Mouse (Mus musculus) liver, embryonic 13.5 days (tissue): ENCODE data around the gene Rsph3a. TPM values are rescaled to one million over a fixed set of nuclear protein-coding genes. Genes with fewer than 3 reads are reported as not detected.
"Not testable (repeated sequence)": the region's sequence is repeated elsewhere in the genome, so short reads cannot be mapped to it uniquely, and the experiment has no call there.

Source experiments
- ATAC-seq: fragments of 200-750 bp; cut with Nextera tagmentation; 2 replicates; pipeline ENCODE4 v1.8.0; 2017; ENCODE audit warnings: low read depth, mild to moderate bottlenecking, moderate number of reproducible peaks, moderate library complexity
- DNase-seq: peaks from one replicate; pipeline ENCODE4 v3.0.0; 2022
- H3K27ac ChIP-seq: fragments of 300-500 bp; sonication (generic); 2 replicates; pipeline ENCODE4 v1.5.1; 2015; ENCODE audit warnings: moderate library complexity, mild to moderate bottlenecking, inconsistent platforms
- H3K27me3 ChIP-seq: fragments of 300-500 bp; sonication (generic); 2 replicates; pipeline ENCODE4 v1.6.1; 2015; ENCODE audit warnings: mild to moderate bottlenecking, inconsistent platforms
- H3K36me3 ChIP-seq: fragments of 300-500 bp; sonication (generic); 2 replicates; pipeline ENCODE4 v1.6.1; 2015; ENCODE audit warnings: mild to moderate bottlenecking, inconsistent platforms
- H3K4me1 ChIP-seq: fragments of 300-500 bp; sonication (generic); replicated peaks from 2 replicates; pipeline ENCODE4 v1.6.1; 2015; ENCODE audit warnings: inconsistent platforms
- H3K4me2 ChIP-seq: fragments of 300-500 bp; sonication (generic); 2 replicates; pipeline ENCODE4 v1.6.1; 2015; ENCODE audit warnings: inconsistent platforms, mild to moderate bottlenecking, moderate library complexity
- H3K4me3 ChIP-seq: fragments of 300-500 bp; sonication (generic); replicated peaks from 2 replicates; pipeline ENCODE4 v1.5.1; 2015; ENCODE audit warnings: mild to moderate bottlenecking, inconsistent platforms
- H3K9ac ChIP-seq: fragments of 300-500 bp; sonication (generic); 2 replicates; pipeline ENCODE4 v1.6.1; 2015; ENCODE audit warnings: mild to moderate bottlenecking, inconsistent platforms
- H3K9me3 ChIP-seq: fragments of 300-500 bp; sonication (generic); replicated peaks from 2 replicates; pipeline ENCODE4 v1.6.1; 2016; ENCODE audit warnings: inconsistent platforms
- WGBS: fragments of 180-500 bp; shearing (Covaris S2); methylation state at CpG from one replicate; pipeline ENCODE4 v1.1.7; 2015; ENCODE audit not compliant: insufficient replicate concordance; 5-methylcytosine and 5-hydroxymethylcytosine counted together
- polyA plus RNA-seq: library from polyadenylated mRNA; unstranded; fragments of >200 nt; fragmentation: Nextera tagmentation; extraction: Ambion mirVana; gene quantifications from 2 replicates; pipeline ENCODE4 v1.2.1, GENCODE M21; 2015

Rsph3a gene
- polyA plus RNA-seq, result 20.6 and 22.5 TPM in 2 replicates

DNA sequence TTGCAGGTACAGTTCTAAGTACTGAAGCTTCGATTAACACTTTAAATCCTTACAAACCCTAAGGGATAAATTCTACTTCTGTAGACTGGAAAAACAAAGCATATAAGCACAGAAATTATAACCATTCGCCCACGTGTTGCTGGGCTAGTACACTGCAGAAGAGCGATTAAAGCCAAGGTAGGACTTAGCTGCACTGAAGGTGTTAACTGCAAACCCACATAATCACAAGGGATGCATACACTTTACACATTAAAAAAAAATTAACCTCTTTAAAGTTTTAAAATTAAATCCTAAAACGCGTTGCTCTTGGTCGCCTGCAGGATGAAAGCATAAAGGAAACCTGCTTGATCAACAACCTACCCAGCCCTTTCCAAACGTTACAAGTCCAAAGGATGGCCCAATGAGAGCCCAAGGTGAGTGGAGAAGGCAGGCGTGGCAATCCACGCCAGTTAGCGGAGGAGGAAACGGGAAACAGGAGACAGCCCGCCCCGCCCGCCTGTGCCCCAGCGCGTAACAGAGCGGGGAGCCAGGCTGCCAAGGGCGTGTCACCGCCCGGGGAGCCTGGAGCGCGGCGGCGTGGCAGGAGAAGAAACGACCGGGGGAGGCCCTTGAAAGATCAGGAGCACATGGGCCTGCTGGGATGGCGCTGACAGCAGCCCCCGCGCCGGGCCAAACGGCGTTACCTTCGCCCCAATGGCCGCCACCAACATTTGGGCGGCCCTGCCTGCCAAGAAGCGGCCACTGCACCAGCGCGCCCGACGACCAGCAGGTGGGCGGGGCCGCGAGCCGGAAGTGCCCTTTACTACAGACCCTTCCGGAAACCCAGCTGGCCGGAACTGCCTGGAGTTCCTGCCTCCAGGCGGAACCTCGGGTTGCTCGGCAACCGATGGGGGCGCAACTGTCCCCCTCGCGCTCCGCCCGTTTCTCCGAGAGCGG lies at the start of gene Rsph3a:
TSS of gene Rsph3a (plus strand) at position 498 of the 936 bp plus-strand sequence.
- DNase-seq (peak; percentile 78), ATAC-seq (peak; percentile 96)
- 3% methylated on average over 58 of the region's 58 CpGs for WGBS
- not testable (repeated sequence) for H3K4me1 ChIP-seq, H3K36me3 ChIP-seq, H3K27me3 ChIP-seq, H3K9me3 ChIP-seq
- Histone ChIP-seq H3K27ac (peak within 1 kb of the TSS; percentile 83), H3K4me3 (peak within 1 kb of the TSS; percentile 68), H3K4me2 (peak within 1 kb of the TSS; percentile 71), H3K9ac (peak within 1 kb of the TSS; percentile 74)

- no peak for DNase-seq
- H3K9me3 ChIP-seq, result no peaks in the 10 kb centered on the region
- H3K27me3 ChIP-seq, result no peaks in the 10 kb centered on the region
- no peak for ATAC-seq
- 48% methylated on average over 10 of the region's 10 CpGs for WGBS
- no peak overlapping the region for H3K4me2 ChIP-seq
- no peak overlapping the region for H3K4me3 ChIP-seq
- H3K36me3 ChIP-seq, result no peaks in the 10 kb centered on the region
- H3K27ac ChIP-seq, result no peak overlapping the region
- H3K4me1 ChIP-seq, result peaks cover 3% of the 10 kb centered on the region; the same call in 1 of the 2 replicates
- H3K9ac ChIP-seq, result no peak overlapping the region
These were observed 49.3 kb upstream of the Rsph3a start for GRCm38 (mm10) chr17:7896047-7896635.

DNA sequence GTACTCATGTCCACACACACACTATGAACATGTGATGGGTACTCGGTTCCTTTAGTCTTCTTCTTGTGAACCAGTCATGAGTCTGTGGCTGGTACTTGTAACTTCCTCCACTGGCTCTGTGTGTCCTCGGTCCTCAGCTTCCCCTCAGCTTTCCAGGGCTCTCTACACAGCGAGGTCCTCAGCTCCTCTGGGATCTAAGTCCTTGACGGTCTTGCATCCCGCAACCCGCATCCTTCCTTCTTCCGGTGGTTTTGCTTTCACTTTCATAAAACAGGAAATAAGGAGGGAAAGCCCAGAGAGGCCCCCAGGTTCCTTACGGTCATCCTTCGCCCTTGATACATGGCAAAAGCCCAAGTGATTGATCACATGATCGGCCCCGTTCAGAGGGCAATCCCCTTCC lies 48.3 kb upstream of the Rsph3a start:
- no peaks in the 10 kb centered on the region for H3K36me3 ChIP-seq
- H3K27ac ChIP-seq, result no peak overlapping the region
- DNase-seq, result no peak
- no peaks in the 10 kb centered on the region for H3K9me3 ChIP-seq
- H3K9ac ChIP-seq, result no peak overlapping the region
- no peak overlapping the region for H3K4me2 ChIP-seq
- no peak overlapping the region for H3K4me3 ChIP-seq
- H3K27me3 ChIP-seq, result no peaks in the 10 kb centered on the region
- WGBS, result 50% methylated on average over 11 of the region's 11 CpGs
- peaks cover 3% of the 10 kb centered on the region; the same call in 1 of the 2 replicates for H3K4me1 ChIP-seq
- no peak for ATAC-seq

DNA sequence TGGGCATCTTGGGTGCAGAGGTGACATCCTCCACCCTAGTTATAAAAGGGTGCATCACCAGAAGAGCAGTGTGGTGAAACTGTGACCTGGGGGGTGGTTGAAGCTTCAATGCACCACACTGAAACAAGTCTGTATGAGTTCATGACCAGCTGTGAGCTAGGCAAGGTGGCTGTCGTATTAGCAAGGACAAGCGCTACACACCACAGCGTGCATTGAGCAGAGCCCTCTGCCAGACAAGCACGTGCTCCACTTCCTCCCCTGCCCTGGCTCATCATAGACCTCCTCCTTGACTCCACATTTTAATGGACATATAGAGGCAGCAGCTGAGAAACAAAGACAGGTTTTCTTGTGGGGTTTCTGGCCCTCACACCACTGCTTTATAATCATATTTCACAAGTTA lies 47.7 kb upstream of the Rsph3a start:
- WGBS, result 61% methylated on average over 4 of the region's 4 CpGs
- H3K36me3 ChIP-seq, result no peaks in the 10 kb centered on the region
- no peak for ATAC-seq
- no peak overlapping the region for H3K9ac ChIP-seq
- H3K9me3 ChIP-seq, result no peaks in the 10 kb centered on the region
- H3K27me3 ChIP-seq, result no peaks in the 10 kb centered on the region
- no peak overlapping the region for H3K4me3 ChIP-seq
- peaks cover 3% of the 10 kb centered on the region; the same call in 1 of the 2 replicates for H3K4me1 ChIP-seq
- DNase-seq, result no peak
- H3K27ac ChIP-seq, result no peak overlapping the region
- no peak overlapping the region for H3K4me2 ChIP-seq

GRCm38 (mm10) chr17:7899233-7899632 lies 46.2 kb upstream of the Rsph3a start:
- H3K27ac ChIP-seq, result no peak overlapping the region
- ATAC-seq (no peak), DNase-seq (no peak)
- no peaks in the 10 kb centered on the region for H3K9me3 ChIP-seq
- WGBS, result 62% methylated on average over 6 of the region's 6 CpGs
- peaks cover 3% of the 10 kb centered on the region; the same call in 1 of the 2 replicates for H3K4me1 ChIP-seq
- no peak overlapping the region for H3K9ac ChIP-seq
- no peaks in the 10 kb centered on the region for H3K27me3 ChIP-seq
- H3K4me3 ChIP-seq, result no peak overlapping the region
- H3K36me3 ChIP-seq, result no peaks in the 10 kb centered on the region
- no peak overlapping the region for H3K4me2 ChIP-seq

GRCm38 (mm10) chr17:7899961-7900360 lies 45.5 kb upstream of the Rsph3a start:
- WGBS, result 61% methylated on average over 4 of the region's 4 CpGs
- ATAC-seq, result no peak
- no peak overlapping the region for H3K27ac ChIP-seq
- no peak overlapping the region for H3K4me3 ChIP-seq
- no peak for DNase-seq
- H3K4me1 ChIP-seq, result peaks cover 3% of the 10 kb centered on the region; the same call in 1 of the 2 replicates
- H3K4me2 ChIP-seq, result no peak overlapping the region
- H3K36me3 ChIP-seq, result no peaks in the 10 kb centered on the region
- H3K9ac ChIP-seq, result no peak overlapping the region
- H3K9me3 ChIP-seq, result no peaks in the 10 kb centered on the region
- no peaks in the 10 kb centered on the region for H3K27me3 ChIP-seq

DNA sequence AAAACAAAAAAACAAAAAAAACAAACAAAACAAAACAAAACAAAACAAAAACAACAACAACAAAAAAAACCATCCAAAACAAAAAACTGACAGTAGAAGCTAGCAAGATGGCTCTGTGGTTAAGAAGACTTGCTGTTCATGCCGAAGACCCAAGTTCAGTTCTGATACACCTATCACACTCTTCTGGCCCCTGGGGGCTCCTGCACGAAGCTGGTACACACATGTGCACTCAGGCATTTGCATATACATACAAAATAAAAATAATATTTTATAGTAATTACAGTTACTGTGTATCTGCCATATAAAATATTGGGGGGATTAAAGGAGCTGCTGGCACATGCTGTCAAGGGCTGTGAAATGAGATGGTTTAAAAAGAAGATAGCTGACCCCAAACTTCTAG lies 43.9 kb upstream of the Rsph3a start:
- Histone ChIP-seq H3K4me1 (no peaks in the 10 kb centered on the region), H3K36me3 (no peaks in the 10 kb centered on the region), H3K4me3 (no peak overlapping the region), H3K9me3 (no peaks in the 10 kb centered on the region), H3K4me2 (no peak overlapping the region), H3K27ac (no peak overlapping the region), H3K27me3 (no peaks in the 10 kb centered on the region), H3K9ac (no peak overlapping the region)
- ATAC-seq (no peak), DNase-seq (no peak)
- WGBS, result 53% methylated on average over 2 of the region's 2 CpGs

DNA sequence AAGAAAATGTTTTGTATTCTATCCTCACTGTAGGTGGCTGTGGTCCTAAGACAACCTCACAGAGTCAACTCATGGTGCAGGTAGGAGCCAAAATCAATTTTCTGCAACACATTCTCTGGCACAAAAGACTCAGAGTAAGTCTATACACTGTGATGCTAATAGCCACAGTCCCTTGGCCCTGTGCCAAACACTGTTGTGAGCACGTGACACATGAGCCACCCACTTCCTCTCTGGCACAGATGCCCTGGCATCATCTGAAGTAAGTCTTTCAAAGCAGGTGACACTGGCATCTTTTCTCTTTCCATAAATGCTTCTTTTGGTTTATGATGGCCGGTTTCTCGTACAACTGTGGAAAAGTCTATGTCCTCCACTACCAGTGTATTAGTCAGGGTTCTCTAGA lies 43.1 kb upstream of the Rsph3a start:
- Histone ChIP-seq H3K27me3 (no peaks in the 10 kb centered on the region), H3K4me3 (no peak overlapping the region), H3K9ac (no peak overlapping the region), H3K36me3 (no peaks in the 10 kb centered on the region), H3K4me2 (no peak overlapping the region), H3K9me3 (no peaks in the 10 kb centered on the region), H3K4me1 (no peaks in the 10 kb centered on the region), H3K27ac (no peak overlapping the region)
- WGBS, result 63% methylated on average over 3 of the region's 3 CpGs
- DNase-seq (no peak), ATAC-seq (no peak)

DNA sequence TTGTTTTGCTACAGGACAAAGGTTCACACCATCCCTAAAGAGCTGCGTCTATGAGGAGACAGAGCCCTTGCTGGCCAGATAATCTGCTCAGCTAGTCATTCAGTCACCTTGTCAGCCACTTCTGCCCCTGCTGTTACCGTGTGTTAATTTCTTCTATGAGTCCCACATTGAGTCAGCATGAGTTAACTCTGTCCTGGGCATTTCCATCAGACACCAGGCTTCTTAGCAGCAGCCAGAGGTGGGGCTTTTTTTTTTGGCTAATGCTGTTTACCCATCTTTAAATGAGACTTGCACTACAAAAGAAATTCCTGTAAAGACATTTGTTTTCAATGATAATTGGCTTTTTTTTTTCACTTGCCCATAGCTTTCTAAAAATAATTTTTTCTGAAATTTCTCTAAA lies 40.4 kb upstream of the Rsph3a start:
- WGBS, result 37% methylated on average over 2 of the region's 2 CpGs
- ATAC-seq (no peak), DNase-seq (no peak)

GRCm38 (mm10) chr17:7905936-7906685 lies 39.3 kb upstream of the Rsph3a start:
- ATAC-seq, result no peak
- Histone ChIP-seq H3K4me3 (no peak overlapping the region), H3K27me3 (no peaks in the 10 kb centered on the region), H3K4me2 (no peak overlapping the region), H3K36me3 (no peaks in the 10 kb centered on the region), H3K9me3 (no peaks in the 10 kb centered on the region; the same call in 1 of the 2 replicates), H3K4me1 (no peaks in the 10 kb centered on the region), H3K27ac (no peak overlapping the region), H3K9ac (no peak overlapping the region)
- DNase-seq, result no peak
- WGBS, result 32% methylated on average over 4 of the region's 4 CpGs

More for the DNA sequence above, 40.4 kb upstream of the Rsph3a start:
- Histone ChIP-seq H3K4me3 (no peak overlapping the region), H3K27me3 (no peaks in the 10 kb centered on the region), H3K9ac (no peak overlapping the region), H3K27ac (no peak overlapping the region), H3K9me3 (no peaks in the 10 kb centered on the region), H3K4me2 (no peak overlapping the region), H3K36me3 (no peaks in the 10 kb centered on the region), H3K4me1 (no peaks in the 10 kb centered on the region)

- no peak for DNase-seq
- Histone ChIP-seq H3K27ac (no peak overlapping the region), H3K4me3 (no peak overlapping the region), H3K36me3 (no peaks in the 10 kb centered on the region), H3K4me1 (no peaks in the 10 kb centered on the region), H3K4me2 (no peak overlapping the region), H3K9me3 (no peaks in the 10 kb centered on the region; the same call in 1 of the 2 replicates), H3K27me3 (no peaks in the 10 kb centered on the region), H3K9ac (no peak overlapping the region)
- ATAC-seq, result no peak
- 25% methylated on average over 2 of the region's 2 CpGs for WGBS
These were observed 30.7 kb upstream of the Rsph3a start for GRCm38 (mm10) chr17:7914596-7915227.
